Mouse (Mus musculus) mouse embryonic stem cell (cell line): ENCODE results near the gene Mcpt9.
"Not testable (repeated sequence)": the region's sequence is repeated elsewhere in the genome, so short reads cannot be mapped to it uniquely, and the experiment has no call there.

ENCODE experiments used
- in situ Hi-C, 2 experiments: fragments of 300-500 bp; cut with MboI; formaldehyde crosslinking; loops; 1 replicate in 1 of 2; 3 replicates in 1 of 2; pipeline ENCODE4 v1.14.3; 2019 to 2020; ENCODE audit warnings: low sequenced_read_pairs in 2 of 2, low pct_unique_long_range_greater_than_20kb in 1 of 2, mixed read lengths in 1 of 2; ENCODE audit not compliant: unreplicated experiment in 1 of 2

Gene Mcpt9

DNA sequence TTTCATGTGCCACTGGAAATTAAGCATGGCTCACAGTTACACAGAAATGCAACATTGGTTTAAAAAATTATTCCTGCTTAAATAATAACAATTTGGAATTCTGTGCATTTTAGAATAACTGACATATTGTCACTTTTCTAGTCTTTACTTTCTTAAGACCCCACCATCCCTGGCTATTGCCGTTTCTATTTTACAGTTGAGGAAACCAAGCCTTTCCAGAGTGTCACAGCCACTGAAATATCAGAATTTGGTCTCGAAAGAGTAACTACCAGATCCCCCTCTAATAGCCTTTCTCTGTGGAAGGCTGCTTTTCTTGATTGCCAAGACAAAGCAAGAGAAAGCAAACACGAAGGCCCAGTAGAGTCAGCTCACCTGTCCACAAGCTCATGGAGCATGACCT is at the start of gene Mcpt9:
TSS of gene Mcpt9 (minus strand) at position 101 of the 400 bp plus-strand sequence.
- in situ Hi-C loops: not testable (repeated sequence)

DNA sequence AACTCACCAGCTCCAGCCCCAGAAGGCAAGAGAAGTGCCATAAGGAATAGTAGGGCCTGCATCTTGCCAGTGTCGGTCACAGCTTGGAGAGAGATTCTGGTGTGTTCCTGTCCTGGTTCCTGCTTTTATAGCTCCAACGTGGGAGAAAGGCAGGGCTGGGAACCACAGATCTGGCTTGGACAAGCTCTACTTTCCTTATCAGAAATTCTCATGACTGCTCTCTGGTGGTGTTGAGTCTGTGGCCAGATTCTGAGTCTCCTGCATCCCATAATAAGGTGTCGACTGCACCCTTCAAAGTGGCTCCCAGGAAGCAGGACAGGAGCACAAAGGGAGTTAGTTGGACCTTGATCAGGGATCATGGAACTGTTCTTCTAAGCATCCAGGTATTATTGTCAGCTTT is 31.9 kb upstream of the Mcpt9 start, which contains the start of gene Mcpt4:
TSS of gene Mcpt4 (minus strand) at position 101 of the 400 bp plus-strand sequence.
- in situ Hi-C loops: not testable (repeated sequence)

DNA sequence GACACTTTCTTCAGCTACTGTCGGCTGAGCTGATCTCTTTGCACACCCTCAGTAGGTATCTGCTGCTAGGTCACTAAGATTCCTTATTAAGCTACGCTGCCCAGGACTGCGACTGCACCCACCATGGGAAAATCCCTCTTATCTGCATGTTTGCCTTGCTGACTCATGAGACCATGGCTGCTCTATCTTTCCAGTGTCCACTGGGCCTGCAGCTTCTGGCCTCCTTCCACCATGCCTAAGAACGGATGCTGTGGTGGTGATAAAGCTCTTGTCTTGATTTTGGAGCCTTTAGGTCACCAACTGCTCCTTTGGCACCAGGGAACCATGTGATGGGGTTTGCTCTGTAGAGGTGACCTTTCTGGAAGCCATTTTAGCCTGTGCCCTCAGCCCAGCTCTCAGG is 27.4 kb upstream of the Mcpt9 start:
- in situ Hi-C loops: no loop called here

DNA sequence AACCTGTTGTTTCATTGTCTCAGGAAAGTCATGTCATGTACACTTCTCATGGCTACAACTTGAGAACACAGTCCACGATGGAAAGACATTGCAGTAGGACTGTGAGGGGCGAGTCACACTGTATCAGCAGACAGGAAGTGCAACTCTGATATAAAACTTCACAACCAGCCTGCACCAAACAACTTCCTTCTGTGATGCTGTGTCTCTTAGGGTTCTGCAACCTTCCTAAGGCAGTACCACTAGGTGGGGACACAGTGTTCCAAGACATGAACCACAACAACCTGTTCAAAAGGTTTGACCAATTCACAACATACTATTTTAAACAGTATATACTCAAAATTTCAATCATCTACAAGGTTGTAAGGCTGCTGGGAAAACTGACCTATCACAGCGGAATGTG is 25.1 kb upstream of the Mcpt9 start:
- in situ Hi-C loops: no loop called here

DNA sequence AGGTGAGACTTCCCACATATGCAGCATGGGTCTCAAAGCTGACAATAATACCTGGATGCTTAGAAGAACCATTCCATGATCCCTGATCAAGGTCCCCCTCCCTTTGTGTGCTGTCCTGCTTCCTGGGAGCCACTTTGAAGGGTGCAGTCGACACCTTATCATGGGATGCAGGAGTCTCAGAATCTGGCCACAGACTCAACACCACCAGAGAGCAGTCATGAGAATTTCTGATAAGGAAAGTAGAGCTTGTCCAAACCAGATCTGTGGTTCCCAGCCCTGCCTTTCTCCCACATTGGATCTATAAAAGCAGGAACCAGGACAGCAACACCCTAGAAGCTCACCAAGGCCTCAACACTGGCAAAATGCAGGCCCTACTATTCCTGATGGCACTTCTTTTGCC is 11.5 kb upstream of the Mcpt9 start, which contains the start of gene Mcpt2:
TSS of gene Mcpt2 (plus strand) at position 250 of the 400 bp plus-strand sequence.
- in situ Hi-C loops: not testable (repeated sequence)

DNA sequence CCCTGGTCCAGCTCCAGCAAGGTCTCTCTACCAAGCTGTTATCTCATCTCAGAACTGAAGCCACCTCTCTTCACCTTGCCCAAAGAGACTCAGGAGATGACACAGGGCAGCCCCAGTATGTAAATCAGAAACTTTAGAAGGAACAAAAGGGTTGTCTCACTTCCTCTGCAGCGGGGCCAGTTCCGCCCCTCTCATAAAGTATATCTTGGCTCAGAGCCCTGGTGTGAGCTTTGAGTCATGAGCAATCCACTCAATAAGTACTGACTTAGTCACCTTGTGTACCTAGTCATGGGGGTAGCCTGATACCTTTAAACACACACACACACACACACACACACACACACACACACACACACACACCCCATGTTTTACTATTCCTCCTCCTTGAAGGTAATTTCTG is 4.1 kb upstream of the Mcpt9 start:
- in situ Hi-C loops: no loop called here

DNA sequence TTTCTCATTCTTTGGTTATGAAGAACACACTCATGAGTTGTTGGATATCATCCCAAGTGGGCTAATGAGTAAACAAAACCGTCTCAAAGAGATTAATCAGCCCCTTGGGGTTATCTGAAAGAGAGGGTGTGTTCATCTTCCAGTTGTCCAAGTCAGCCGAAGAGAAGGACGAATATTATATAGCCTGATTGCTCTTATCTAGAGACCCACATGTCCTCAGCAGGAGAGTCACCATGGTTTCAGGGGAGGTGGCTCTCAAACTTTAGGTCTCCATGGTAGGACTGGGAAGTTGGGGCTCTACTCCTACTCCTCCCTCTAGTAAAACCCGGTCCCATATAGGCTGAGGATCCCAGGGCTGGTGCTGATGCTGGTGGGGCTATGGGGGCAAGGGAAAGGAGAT is 9.0 kb downstream of the Mcpt9 start:
- in situ Hi-C loops: not testable (repeated sequence)

DNA sequence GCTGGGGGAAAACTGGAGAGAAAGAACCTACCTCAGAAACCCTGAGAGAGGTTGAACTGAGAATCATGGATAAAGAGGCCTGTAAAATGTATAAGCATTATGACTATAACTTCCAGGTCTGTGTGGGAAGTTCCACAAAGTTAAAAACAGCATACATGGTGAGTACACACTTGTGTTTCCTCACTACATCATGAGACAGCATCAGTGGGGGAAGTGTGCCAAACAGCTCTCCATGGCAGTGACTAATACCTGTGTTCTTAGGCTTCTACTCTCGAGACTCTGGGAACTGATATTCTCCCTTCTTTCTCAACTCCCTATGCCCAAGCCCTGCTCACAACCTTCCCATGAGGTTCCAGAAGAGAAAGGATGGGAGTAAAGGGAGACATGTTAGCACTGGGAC is 10.8 kb downstream of the Mcpt9 start:
- in situ Hi-C loops: no loop called here

DNA sequence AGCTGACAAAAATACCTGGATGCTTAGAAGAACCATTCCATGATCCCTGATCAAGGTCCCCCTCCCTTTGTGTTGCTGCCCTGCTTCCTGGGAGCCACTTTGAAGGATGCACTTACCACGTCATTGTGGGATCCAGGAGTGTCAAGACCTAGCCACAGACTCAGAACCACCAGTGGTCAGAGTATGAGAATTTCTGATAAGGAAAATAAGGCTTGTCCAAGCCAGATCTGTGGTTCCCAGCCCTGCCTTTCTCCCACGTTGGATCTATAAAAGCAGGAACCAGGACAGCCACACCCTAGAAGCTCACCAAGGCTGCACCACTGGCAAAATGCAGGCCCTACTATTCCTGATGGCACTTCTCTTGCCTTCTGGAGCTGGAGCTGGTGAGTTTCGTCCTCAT is 12.6 kb downstream of the Mcpt9 start, which contains the start of gene Mcpt1:
TSS of gene Mcpt1 (plus strand) at position 301 of the 400 bp plus-strand sequence.
- in situ Hi-C loops: not testable (repeated sequence)

DNA sequence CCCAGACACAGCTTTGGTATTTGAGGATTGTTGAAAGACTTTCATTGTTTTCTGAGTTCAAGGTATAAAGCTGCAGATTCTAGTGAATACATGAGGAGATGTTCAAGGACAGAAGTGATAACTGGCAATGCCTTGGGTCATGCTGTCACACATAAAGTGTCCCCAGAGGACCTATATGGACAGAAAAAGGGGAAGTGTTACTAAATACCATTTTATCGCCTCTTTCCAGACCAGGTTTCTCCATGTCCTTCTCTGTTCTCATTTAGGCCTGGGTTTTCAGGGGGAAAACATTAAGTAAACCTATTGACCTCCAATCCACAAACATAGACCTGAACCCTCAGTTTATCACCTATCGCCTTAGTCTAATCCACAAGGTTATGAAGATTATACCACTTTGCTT is 16.4 kb downstream of the Mcpt9 start:
- in situ Hi-C loops: no loop called here

DNA sequence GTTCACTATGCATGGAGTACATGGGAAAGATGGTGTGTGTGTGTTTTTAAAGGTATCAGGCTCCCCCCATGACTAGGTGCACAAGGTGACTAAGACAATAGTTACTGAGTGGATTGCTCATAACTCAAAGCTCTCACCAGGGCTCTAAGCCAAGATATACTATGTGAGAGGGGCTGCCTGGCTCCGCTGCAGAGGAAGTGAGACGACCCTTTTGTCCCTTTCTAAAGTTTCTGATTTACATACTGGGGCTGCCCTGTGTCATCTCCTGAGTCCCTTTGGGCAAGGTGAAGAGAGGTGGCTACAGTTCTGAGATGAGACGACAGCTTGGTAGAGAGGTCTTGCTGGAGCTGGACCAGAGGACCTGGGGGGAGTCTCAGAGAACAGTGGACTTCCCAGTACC is 17.1 kb downstream of the Mcpt9 start:
- in situ Hi-C loops: no loop called here

DNA sequence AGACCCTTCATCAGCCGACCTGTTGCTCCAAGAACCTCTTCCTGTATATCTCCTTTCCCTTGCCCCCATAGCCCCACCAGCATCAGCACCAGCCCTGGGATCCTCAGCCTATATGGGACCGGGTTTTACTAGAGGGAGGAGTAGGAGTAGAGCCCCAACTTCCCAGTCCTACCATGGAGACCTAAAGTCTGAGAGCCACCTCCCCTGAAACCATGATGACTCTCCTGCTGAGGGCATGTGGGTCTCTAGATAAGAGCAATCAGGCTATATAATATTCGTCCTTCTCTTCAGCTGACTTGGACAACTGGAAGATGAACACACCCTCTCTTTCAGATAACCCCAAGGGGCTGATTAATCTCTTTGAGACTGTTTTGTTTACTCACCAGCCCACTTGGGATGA is 42.8 kb downstream of the Mcpt9 start:
- in situ Hi-C loops: not testable (repeated sequence)
